Mouse (Mus musculus) CH12.LX (cell line): Measurements from ENCODE around the gene Sec14l1. TPM values are rescaled to one million over a fixed set of nuclear protein-coding genes. Genes with fewer than 3 reads are reported as not detected.
A peak's percentile ranks its signal among the peaks of the same experiment; 100 is the strongest.

Experiments
- DNase-seq: peaks from one replicate; pipeline ENCODE4 v3.0.0-alpha.2; 2013; ENCODE audit errors: extremely low read depth
- H3K27ac ChIP-seq: 2 replicates; pipeline ENCODE4 v1.5.1; 2012; ENCODE audit warnings: low read depth, mild to moderate bottlenecking, control low read depth, moderate library complexity; ENCODE audit not compliant: insufficient read depth
- H3K27me3 ChIP-seq: replicated peaks from 2 replicates; pipeline ENCODE3; 2012; ENCODE audit warnings: inconsistent platforms
- H3K36me3 ChIP-seq, 2 experiments: replicated peaks in 1 of 2; 2 replicates each; pipeline versions ENCODE3 to v1.6.1; 2012; ENCODE audit warnings: inconsistent platforms in 1 of 2, low read length in 1 of 2, mild to moderate bottlenecking in 1 of 2, mixed read lengths in 1 of 2, moderate library complexity in 1 of 2; ENCODE audit not compliant: control insufficient read depth in 1 of 2, insufficient read depth in 1 of 2
- H3K4me1 ChIP-seq, 2 experiments: 2 replicates each; pipeline ENCODE4 v1.6.1; 2012; ENCODE audit warnings: inconsistent platforms in 1 of 2, moderate library complexity in 1 of 2; ENCODE audit not compliant: insufficient read depth in 2 of 2, control insufficient read depth in 1 of 2
- H3K4me2 ChIP-seq: 2 replicates; pipeline ENCODE4 v1.6.1; 2012; ENCODE audit warnings: low read depth, mild to moderate bottlenecking, control low read depth; ENCODE audit not compliant: poor library complexity, insufficient read depth, severe bottlenecking
- H3K4me3 ChIP-seq, 3 experiments: fragments of 150-350 bp in 1 of 3; sonication (generic) in 1 of 3; replicated peaks in 1 of 3; 2 replicates each; pipeline versions ENCODE3 to v1.5.1; 2011 to 2012; ENCODE audit warnings: low read depth in 2 of 3, low read length in 2 of 3, mild to moderate bottlenecking in 2 of 3, moderate library complexity in 2 of 3, control low read depth in 1 of 3, improper control_type of control experiment in 1 of 3, inconsistent platforms in 1 of 3, mixed read lengths in 1 of 3; ENCODE audit not compliant: poor library complexity in 1 of 3
- H3K79me2 ChIP-seq: replicated peaks from 2 replicates; pipeline ENCODE4 v1.6.1; 2012; ENCODE audit warnings: mild to moderate bottlenecking, moderate library complexity; ENCODE audit not compliant: control insufficient read depth, poor library complexity, insufficient read depth, severe bottlenecking; ENCODE audit errors: extremely low read depth
- H3K9ac ChIP-seq: 2 replicates; pipeline ENCODE4 v1.6.1; 2012; ENCODE audit warnings: low read depth, mild to moderate bottlenecking, control low read depth, moderate library complexity; ENCODE audit not compliant: insufficient read depth
- H3K9me3 ChIP-seq: replicated peaks from 2 replicates; pipeline ENCODE3; 2012; ENCODE audit warnings: low read length, inconsistent platforms, mixed read lengths
- BHLHE40 ChIP-seq: IDR thresholded peaks from 2 replicates; pipeline ENCODE4 v1.6.1; 2011; ENCODE audit warnings: mild to moderate bottlenecking, low read depth, low read length, improper control_type of control experiment
- CHD1 ChIP-seq: IDR thresholded peaks from 2 replicates; pipeline ENCODE4 v1.6.1; 2012; ENCODE audit warnings: low read depth, low read length, improper control_type of control experiment, inconsistent platforms
- CHD2 ChIP-seq: IDR thresholded peaks from 2 replicates; pipeline ENCODE4 v1.6.1; 2011; ENCODE audit warnings: low read length, improper control_type of control experiment
- CTCF ChIP-seq, 2 experiments: IDR thresholded peaks in 1 of 2; conservative IDR thresholded peaks in 1 of 2; 2 replicates each; pipeline ENCODE4 v1.5.1; 2011 to 2012; ENCODE audit warnings: low read depth in 2 of 2, low read length in 2 of 2, improper control_type of control experiment in 1 of 2, inconsistent platforms in 1 of 2, mild to moderate bottlenecking in 1 of 2, moderate library complexity in 1 of 2
- E2F4 ChIP-seq: IDR thresholded peaks from 2 replicates; pipeline ENCODE4 v1.6.1; 2011; ENCODE audit warnings: low read depth, low read length, improper control_type of control experiment; ENCODE audit not compliant: insufficient replicate concordance
- ELF1 ChIP-seq: IDR thresholded peaks from 2 replicates; pipeline ENCODE4 v1.6.1; 2014; ENCODE audit warnings: low read depth, mild to moderate bottlenecking, inconsistent platforms, low read length, improper control_type of control experiment
- EP300 ChIP-seq: IDR thresholded peaks from 2 replicates; pipeline ENCODE4 v1.6.1; 2011; ENCODE audit warnings: low read length, improper control_type of control experiment
- GABPA ChIP-seq: IDR thresholded peaks from 2 replicates; pipeline ENCODE4 v1.6.1; 2012; ENCODE audit warnings: low read depth, low read length, improper control_type of control experiment, inconsistent platforms; ENCODE audit not compliant: insufficient replicate concordance
- IRF4 ChIP-seq: IDR thresholded peaks from 2 replicates; pipeline ENCODE4 v1.6.1; 2014; ENCODE audit warnings: low read depth, mild to moderate bottlenecking, inconsistent platforms, low read length, improper control_type of control experiment
- MAX ChIP-seq: IDR thresholded peaks from 2 replicates; pipeline ENCODE4 v1.6.1; 2011; ENCODE audit warnings: low read length, improper control_type of control experiment
- MAZ ChIP-seq: IDR thresholded peaks from 2 replicates; pipeline ENCODE4 v1.6.1; 2012; ENCODE audit warnings: low read depth, mild to moderate bottlenecking, inconsistent platforms, low read length, improper control_type of control experiment, moderate library complexity
- MEF2A ChIP-seq: IDR thresholded peaks from 2 replicates; pipeline ENCODE4 v1.6.1; 2014; ENCODE audit warnings: low read depth, mild to moderate bottlenecking, inconsistent platforms, low read length, improper control_type of control experiment, borderline replicate concordance
- MXI1 ChIP-seq: IDR thresholded peaks from 2 replicates; pipeline ENCODE4 v1.6.1; 2011; ENCODE audit warnings: mild to moderate bottlenecking, low read depth, low read length, improper control_type of control experiment
- NELFE ChIP-seq: IDR thresholded peaks from 2 replicates; pipeline ENCODE4 v1.6.1; 2011; ENCODE audit warnings: low read depth, low read length, improper control_type of control experiment
- PAX5 ChIP-seq: IDR thresholded peaks from 2 replicates; pipeline ENCODE4 v1.6.1; 2012; ENCODE audit warnings: low read length, inconsistent platforms, mixed read lengths
- POLR2A ChIP-seq: IDR thresholded peaks from 2 replicates; pipeline ENCODE4 v1.6.1; 2011; ENCODE audit warnings: low read depth, mild to moderate bottlenecking, improper control_type of control experiment, low read length
- POLR2AphosphoS2 ChIP-seq: IDR thresholded peaks from 2 replicates; pipeline ENCODE4 v1.6.1; 2011; ENCODE audit warnings: low read depth, low read length, improper control_type of control experiment
- RAD21 ChIP-seq: IDR thresholded peaks from 2 replicates; pipeline ENCODE4 v1.6.1; 2011; ENCODE audit warnings: low read depth, mild to moderate bottlenecking, low read length, improper control_type of control experiment, moderate library complexity
- SIN3A ChIP-seq: IDR thresholded peaks from 2 replicates; pipeline ENCODE4 v1.6.1; 2012; ENCODE audit warnings: low read length, improper control_type of control experiment, inconsistent platforms
- SMC3 ChIP-seq: IDR thresholded peaks from 2 replicates; pipeline ENCODE4 v1.6.1; 2011; ENCODE audit warnings: low read depth, low read length, improper control_type of control experiment
- TCF12 ChIP-seq: IDR thresholded peaks from 2 replicates; pipeline ENCODE4 v1.6.1; 2014; ENCODE audit warnings: low read depth, mild to moderate bottlenecking, inconsistent platforms, low read length, improper control_type of control experiment
- UBTF ChIP-seq: IDR thresholded peaks from 2 replicates; pipeline ENCODE4 v1.6.1; 2012; ENCODE audit warnings: low read depth, mild to moderate bottlenecking, inconsistent platforms, low read length, improper control_type of control experiment, moderate library complexity
- USF1 ChIP-seq: IDR thresholded peaks from 2 replicates; pipeline ENCODE4 v1.6.1; 2014; ENCODE audit warnings: low read depth, mild to moderate bottlenecking, inconsistent platforms, low read length, improper control_type of control experiment
- USF2 ChIP-seq: conservative IDR thresholded peaks from 2 replicates; pipeline ENCODE4 v1.6.1; 2011; ENCODE audit warnings: low read depth, low read length, improper control_type of control experiment
- ZC3H11A ChIP-seq: IDR thresholded peaks from 2 replicates; pipeline ENCODE4 v1.6.1; 2012; ENCODE audit warnings: low read depth, mild to moderate bottlenecking, inconsistent platforms, low read length, improper control_type of control experiment
- ZKSCAN1 ChIP-seq: IDR thresholded peaks from 2 replicates; pipeline ENCODE4 v1.6.1; 2012; ENCODE audit warnings: low read depth, inconsistent platforms, low read length, improper control_type of control experiment, borderline replicate concordance
- ZNF384 ChIP-seq: IDR thresholded peaks from 2 replicates; pipeline ENCODE4 v1.6.1; 2012; ENCODE audit warnings: low read depth, low read length, improper control_type of control experiment, inconsistent platforms
- dilution Hi-C: fragments of 300-500 bp; cut with MboI; formaldehyde crosslinking; loops from 2 replicates; pipeline ENCODE4 v1.14.3; 2020; ENCODE audit warnings: low sequenced_read_pairs; ENCODE audit not compliant: extremely low pct_unique_long_range_greater_than_20kb, extremely low pct_ligation_motif_present
- in situ Hi-C: fragments of 300-500 bp; cut with MboI; formaldehyde crosslinking; loops from 3 replicates; pipeline ENCODE4 v1.14.3; 2019; ENCODE audit warnings: low sequenced_read_pairs, low pct_ligation_motif_present, low pct_unique_long_range_greater_than_20kb, mixed read lengths
- polyA plus RNA-seq: library from polyadenylated mRNA; unstranded; fragments of >175 nt; gene quantifications from 2 replicates; pipeline ENCODE4 v1.2.1, GENCODE M21; 2012; ENCODE audit warnings: low read depth; ENCODE audit not compliant: insufficient read length
- total RNA-seq, 2 experiments: library from RNA; depleted of rRNA; stranded (reverse); fragments of 300-350 nt in 1 of 2; fragments of >200 nt in 1 of 2; gene quantifications; 2 replicates each; pipeline ENCODE4 v1.2.3; 2012 to 2014

Sec14l1 gene
- total and polyA plus RNA-seq, 3 experiments, result 18.5 to 28.2 (median 21.5) TPM

DNA sequence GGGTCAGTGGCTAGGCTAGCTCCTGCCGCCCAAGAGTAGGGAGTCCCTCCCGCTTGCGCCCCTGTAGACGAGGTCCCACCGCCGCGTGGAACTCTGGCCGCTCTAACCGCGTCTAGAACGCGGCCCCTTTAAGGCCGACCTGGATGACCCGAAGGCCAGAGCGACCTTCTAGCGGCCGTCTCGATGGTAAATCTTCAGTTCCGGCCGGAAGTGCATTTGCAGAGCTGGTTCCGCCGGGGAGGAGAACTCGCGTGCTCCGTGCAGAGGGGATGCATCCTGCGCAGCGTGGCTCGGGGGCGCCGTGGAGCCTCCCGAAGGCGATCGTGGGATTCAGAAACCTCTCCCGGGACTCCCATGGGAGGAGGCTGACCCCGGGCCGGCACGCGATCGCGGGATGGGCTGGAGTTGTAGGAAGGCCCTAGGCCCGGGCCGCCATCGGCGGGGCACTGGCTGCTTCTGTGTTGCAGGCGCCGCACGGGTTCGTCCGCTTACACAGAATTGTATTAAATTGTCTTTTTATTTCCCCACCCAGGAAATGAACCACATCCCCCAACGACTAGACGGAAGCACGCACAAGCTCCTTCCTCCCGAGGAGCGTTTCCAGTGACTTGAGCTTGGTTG, 38.3 kb upstream of the Sec14l1 start (continued):
- TF ChIP-seq CHD2 (peak; percentile 44; the same call in 1 of the 2 replicates), EP300 (no peak), TCF12 (peak; percentile 98), CHD1 (no peak), ZKSCAN1 (no peak), MXI1 (peak; percentile 98), MAZ (peak; percentile 69), ZNF384 (0 out of 2 replicates have a peak, but pooled peaks have one; percentile 11), MEF2A (peak; percentile 80), USF1 (no peak), E2F4 (no peak), POLR2AphosphoS2 (peak; percentile 91; the same call in 1 of the 2 replicates), ELF1 (peak; percentile 96), POLR2A (peak; percentile 97), IRF4 (peak; percentile 75)

DNA sequence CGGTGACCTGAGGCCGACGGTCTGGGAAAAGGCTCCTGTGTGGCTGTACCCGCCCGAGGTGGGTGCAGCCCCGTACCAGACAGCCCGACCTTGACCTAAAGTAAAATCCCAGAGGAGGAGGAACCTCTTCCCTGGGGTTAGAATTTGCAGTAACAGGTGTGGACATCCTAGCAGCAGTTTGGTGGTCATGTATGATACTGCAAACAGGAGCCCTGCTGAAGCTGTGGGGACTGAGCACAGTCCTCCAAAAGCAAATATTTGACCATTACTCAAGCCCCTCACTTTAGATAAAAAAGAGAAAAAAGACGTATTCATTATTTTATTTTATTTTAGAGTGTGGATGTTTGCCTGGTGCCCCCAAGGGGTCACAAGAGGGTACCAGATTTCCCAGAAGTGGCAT, 37.7 kb upstream of the Sec14l1 start:
- H3K79me2 ChIP-seq, result peaks cover 26% of the 10 kb centered on the region
- H3K27ac ChIP-seq, result peak overlapping the region; percentile 14
- peak overlapping the region; percentile 97 for H3K9ac ChIP-seq
- H3K36me3 ChIP-seq, result peaks cover 39 to 46% of the 10 kb centered on the region in 2 experiments
- peak overlapping the region; percentile 78 to 97 (median 92) for H3K4me3 ChIP-seq
- TF ChIP-seq RAD21 (no peak), CTCF (conservative IDR thresholded peaks at IDR 0.05 in 1 of 2, IDR thresholded peaks at IDR 0.05 in 1 of 2; ENCODE audit: low read depth in 2 of 2, low read length in 2 of 2) (no peak), POLR2A (no peak), CHD1 (no peak), EP300 (no peak), ZC3H11A (no peak), POLR2AphosphoS2 (no peak), PAX5 (no peak), SMC3 (no peak), USF1 (no peak), GABPA (no peak), USF2 (no peak), BHLHE40 (no peak), MAZ (no peak), ZKSCAN1 (no peak), UBTF (no peak), SIN3A (no peak), NELFE (no peak), MAX (no peak)
- no peak for DNase-seq
- H3K4me1 ChIP-seq, result peaks cover 14 to 54% of the 10 kb centered on the region in 2 experiments
- H3K9me3 ChIP-seq, result peaks cover 2% of the 10 kb centered on the region
- in situ Hi-C loops (loop anchor here (5.0 kb wide), 2 partner anchors 100 to 280 kb away; no protein-coding TSS in a partner anchor), dilution Hi-C loops (no loop called here)
- H3K4me2 ChIP-seq, result peak overlapping the region; percentile 80
- H3K27me3 ChIP-seq, result no peaks in the 10 kb centered on the region
